Mouse (Mus musculus) embryonic facial prominence, embryonic 12.5 days (tissue): ENCODE measurements around the gene Map4k5. TPM values are rescaled to one million over a fixed set of nuclear protein-coding genes. Genes with fewer than 3 reads are reported as not detected.
A peak's percentile ranks its signal among the peaks of the same experiment; 100 is the strongest.

Source experiments
- ATAC-seq: fragments of 200-750 bp; cut with Nextera tagmentation; 2 replicates; pipeline ENCODE4 v1.8.0; 2017; ENCODE audit not compliant: insufficient number of reproducible peaks, insufficient read depth, low FRiP score, low TSS enrichment
- H3K27ac ChIP-seq: fragments of 300-500 bp; sonication (generic); 2 replicates; pipeline ENCODE4 v1.5.1; 2016; ENCODE audit warnings: mild to moderate bottlenecking
- H3K27me3 ChIP-seq: fragments of 300-500 bp; sonication (generic); 2 replicates; pipeline ENCODE4 v1.6.1; 2016; ENCODE audit warnings: mild to moderate bottlenecking, moderate library complexity
- H3K36me3 ChIP-seq: fragments of 300-500 bp; sonication (generic); 2 replicates; pipeline ENCODE4 v1.6.1; 2016; ENCODE audit warnings: mild to moderate bottlenecking
- H3K4me1 ChIP-seq: fragments of 300-500 bp; sonication (generic); 2 replicates; pipeline ENCODE4 v1.6.1; 2016
- H3K4me2 ChIP-seq: fragments of 300-500 bp; sonication (generic); replicated peaks from 2 replicates; pipeline ENCODE4 v1.6.1; 2016; ENCODE audit warnings: mild to moderate bottlenecking, moderate library complexity
- H3K4me3 ChIP-seq: fragments of 300-500 bp; sonication (generic); 2 replicates; pipeline ENCODE4 v1.5.1; 2016; ENCODE audit warnings: mild to moderate bottlenecking
- H3K9ac ChIP-seq: fragments of 300-500 bp; sonication (generic); 2 replicates; pipeline ENCODE4 v1.6.1; 2016; ENCODE audit warnings: mild to moderate bottlenecking, moderate library complexity
- H3K9me3 ChIP-seq: fragments of 300-500 bp; sonication (generic); 2 replicates; pipeline ENCODE4 v1.6.1; 2016; ENCODE audit warnings: mild to moderate bottlenecking, moderate library complexity
- WGBS: fragments of 180-500 bp; shearing (Covaris S2); methylation state at CpG from one replicate; pipeline ENCODE4 v1.1.7; 2016; 5-methylcytosine and 5-hydroxymethylcytosine counted together
- polyA plus RNA-seq: library from polyadenylated mRNA; unstranded; fragments of >200 nt; fragmentation: Nextera tagmentation; extraction: Ambion mirVana; gene quantifications from 2 replicates; pipeline ENCODE4 v1.2.1, GENCODE M21; 2016

The Map4k5 gene
- polyA plus RNA-seq: 48.7 and 49.2 TPM in 2 replicates

DNA sequence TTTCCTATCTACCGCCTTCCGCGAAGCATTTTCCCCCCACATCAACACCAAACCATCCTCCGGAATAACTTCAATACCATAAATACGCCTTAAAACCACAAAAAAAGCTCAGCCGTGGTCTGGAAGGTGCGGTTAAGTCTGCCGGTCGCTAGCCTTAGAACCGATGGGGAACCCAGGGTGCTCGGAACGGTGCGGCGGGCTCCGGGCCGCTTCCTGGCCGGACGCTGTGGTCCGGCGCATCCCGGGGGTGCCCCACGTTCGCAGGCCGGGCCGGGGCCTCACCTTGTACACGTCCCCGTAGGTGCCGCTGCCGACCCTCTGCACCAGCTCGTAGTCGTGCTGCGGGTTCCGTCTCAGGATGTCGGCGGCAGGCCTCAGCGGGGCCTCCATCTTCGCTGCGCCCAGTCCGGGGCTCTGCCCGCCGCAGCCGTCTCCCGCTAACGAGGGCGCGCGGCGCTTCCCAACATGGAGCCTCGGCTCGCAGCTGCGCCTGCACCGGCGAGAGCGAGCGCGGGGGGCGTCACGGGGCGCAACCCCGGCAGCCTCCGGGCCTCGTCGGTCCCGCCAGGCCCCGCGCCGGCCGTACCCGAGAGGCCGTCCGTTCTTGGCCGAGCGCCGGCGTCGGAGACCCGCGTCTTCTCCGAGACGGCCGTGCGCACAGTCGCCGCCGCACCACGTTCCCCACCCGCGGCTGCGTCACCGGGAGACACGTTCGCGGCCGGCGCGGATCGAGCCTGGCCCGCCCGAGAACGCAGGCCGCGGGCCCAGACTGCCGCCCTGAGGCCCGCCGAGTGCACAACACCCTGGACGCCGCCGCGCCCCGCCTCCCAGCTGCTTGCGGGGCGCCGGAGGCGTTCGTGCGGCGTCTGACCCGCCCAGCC lies at the start of gene Map4k5, which contains the start of gene Atl1:
Map4k5 (minus strand) TSS at position 830 of the 881 bp plus-strand sequence.
Atl1 (plus strand) TSS at position 244 of the 881 bp plus-strand sequence.
- WGBS: under 1% methylated on average over 114 of the region's 118 CpGs

DNA sequence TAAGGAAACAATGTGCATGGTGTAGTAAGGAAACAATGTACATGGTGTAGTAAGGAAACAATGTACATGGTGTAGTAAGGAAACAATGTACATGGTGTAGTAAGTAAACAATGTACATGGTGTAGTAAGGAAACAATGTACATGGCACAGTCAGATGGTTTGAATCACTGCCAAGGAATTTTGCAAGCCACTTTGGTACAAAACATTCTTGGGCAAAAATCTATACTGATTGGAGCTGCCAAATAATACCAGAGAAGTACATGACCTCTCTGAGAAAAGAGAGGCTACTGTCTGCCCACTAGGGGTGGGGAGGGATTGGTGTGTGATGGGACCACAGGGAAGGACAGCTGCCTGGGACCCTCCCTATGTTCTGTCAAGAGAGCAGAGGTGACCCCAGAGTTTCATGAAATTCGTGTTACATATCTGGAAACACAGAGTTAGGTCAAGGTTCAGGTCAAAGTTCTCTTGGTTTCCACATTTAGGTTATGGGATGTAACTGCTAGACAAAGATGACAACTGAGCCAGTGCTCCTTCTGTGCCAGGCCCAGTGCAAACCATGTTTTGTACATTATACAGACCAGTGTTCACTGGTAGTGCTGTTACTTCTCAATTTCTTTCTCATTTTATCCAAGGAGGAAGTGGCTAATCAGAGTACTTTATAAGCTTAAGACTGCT lies 48.8 kb upstream of the Map4k5 start:
- Histone ChIP-seq H3K4me2 (no peak overlapping the region), H3K27ac (no peak overlapping the region), H3K4me1 (no peaks in the 10 kb centered on the region), H3K36me3 (peaks cover 3% of the 10 kb centered on the region), H3K27me3 (no peaks in the 10 kb centered on the region), H3K9me3 (no peaks in the 10 kb centered on the region), H3K4me3 (no peak overlapping the region), H3K9ac (no peak overlapping the region)
- WGBS: 45% methylated on average over 1 of the region's 1 CpGs
- ATAC-seq: no peak

More for the DNA sequence above, at the start of gene Map4k5, which contains the start of gene Atl1:
- H3K27ac ChIP-seq: peak within 1 kb of the TSS; percentile 94
- H3K9me3 ChIP-seq: no peaks in the 10 kb centered on the region
- peaks cover 23% of the 10 kb centered on the region for H3K4me1 ChIP-seq
- 0 out of 2 replicates have a peak, but pooled peaks cover 5% of the 10 kb centered on the region for H3K36me3 ChIP-seq
- ATAC-seq: peak; percentile 95
- H3K27me3 ChIP-seq: no peaks in the 10 kb centered on the region
- H3K4me2 ChIP-seq: peak within 1 kb of the TSS; percentile 69
- H3K4me3 ChIP-seq: peak within 1 kb of the TSS; percentile 87
- peak within 1 kb of the TSS; percentile 95 for H3K9ac ChIP-seq

DNA sequence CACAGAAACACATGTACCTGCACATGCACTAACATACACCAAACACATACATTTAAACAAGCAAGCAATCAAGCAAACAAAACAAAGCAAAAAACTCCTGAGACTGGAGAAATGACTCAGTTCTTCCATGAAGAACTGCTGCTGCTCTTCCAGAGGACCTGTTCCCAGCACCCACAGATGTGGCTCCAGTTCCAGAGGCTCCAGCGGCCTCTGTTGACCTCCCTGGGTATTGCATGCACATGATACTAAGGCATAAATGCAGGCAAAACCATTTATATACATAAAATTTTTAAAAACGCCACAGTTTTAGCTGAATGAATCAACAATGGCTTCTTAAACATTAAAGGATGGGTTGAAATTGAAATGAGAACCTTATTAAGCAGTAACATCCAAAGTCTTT lies 46.3 kb upstream of the Map4k5 start:
- no peak overlapping the region for H3K27ac ChIP-seq
- H3K4me1 ChIP-seq: no peaks in the 10 kb centered on the region
- H3K27me3 ChIP-seq: no peaks in the 10 kb centered on the region
- WGBS: 57% methylated on average over 2 of the region's 2 CpGs
- no peak for ATAC-seq
- H3K4me3 ChIP-seq: no peak overlapping the region
- no peak overlapping the region for H3K4me2 ChIP-seq
- no peak overlapping the region for H3K9ac ChIP-seq
- H3K36me3 ChIP-seq: peaks cover 3% of the 10 kb centered on the region
- H3K9me3 ChIP-seq: no peaks in the 10 kb centered on the region

DNA sequence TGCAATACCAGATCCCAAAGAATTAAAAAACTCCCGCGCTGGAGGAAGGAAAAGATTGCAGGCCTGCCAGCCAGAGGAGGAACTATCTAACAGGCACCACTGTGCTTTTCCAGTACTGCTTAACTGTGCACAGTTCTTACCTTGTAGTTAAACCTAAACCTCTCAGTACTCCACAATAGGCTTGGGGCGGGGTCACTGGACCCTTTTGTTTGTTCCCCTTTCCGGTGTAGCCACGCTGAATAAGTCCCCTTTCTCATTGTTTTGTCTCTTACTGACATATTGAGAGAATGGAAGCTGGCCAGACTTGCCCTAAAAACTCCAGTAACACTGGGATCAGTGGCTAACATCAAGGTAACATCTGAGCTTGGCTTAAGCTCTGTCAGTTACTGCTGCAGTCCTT lies 44.7 kb upstream of the Map4k5 start:
- Histone ChIP-seq H3K27me3 (no peaks in the 10 kb centered on the region), H3K4me1 (no peaks in the 10 kb centered on the region), H3K27ac (no peak overlapping the region), H3K4me3 (no peak overlapping the region), H3K9me3 (no peaks in the 10 kb centered on the region), H3K9ac (no peak overlapping the region), H3K4me2 (no peak overlapping the region), H3K36me3 (peaks cover 3% of the 10 kb centered on the region)
- 78% methylated on average over 5 of the region's 5 CpGs for WGBS
- no peak for ATAC-seq

DNA sequence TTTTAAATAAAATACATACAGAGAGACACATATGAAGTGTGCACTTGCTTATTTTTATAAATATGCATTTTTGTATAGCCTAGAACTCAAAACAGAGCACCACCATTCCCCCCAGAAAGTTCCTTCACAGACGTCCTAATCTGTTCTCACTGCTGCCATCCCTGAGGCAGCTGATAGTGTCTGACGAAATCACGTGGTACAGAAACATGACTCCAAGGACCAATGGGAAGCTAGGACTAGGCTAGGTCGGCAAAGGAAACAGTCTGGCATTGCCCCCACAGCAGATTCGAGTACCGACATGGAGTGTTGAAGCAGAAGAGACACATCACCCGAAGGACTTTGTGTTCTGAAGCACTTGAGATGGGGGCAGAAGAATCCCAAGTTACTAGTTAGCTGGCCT lies 33.7 kb upstream of the Map4k5 start:
- ATAC-seq: no peak
- Histone ChIP-seq H3K27ac (no peak overlapping the region), H3K4me2 (no peak overlapping the region), H3K27me3 (no peaks in the 10 kb centered on the region), H3K9ac (no peak overlapping the region), H3K36me3 (no peaks in the 10 kb centered on the region), H3K4me1 (no peaks in the 10 kb centered on the region), H3K9me3 (no peaks in the 10 kb centered on the region), H3K4me3 (no peak overlapping the region)
- 52% methylated on average over 7 of the region's 7 CpGs for WGBS

DNA sequence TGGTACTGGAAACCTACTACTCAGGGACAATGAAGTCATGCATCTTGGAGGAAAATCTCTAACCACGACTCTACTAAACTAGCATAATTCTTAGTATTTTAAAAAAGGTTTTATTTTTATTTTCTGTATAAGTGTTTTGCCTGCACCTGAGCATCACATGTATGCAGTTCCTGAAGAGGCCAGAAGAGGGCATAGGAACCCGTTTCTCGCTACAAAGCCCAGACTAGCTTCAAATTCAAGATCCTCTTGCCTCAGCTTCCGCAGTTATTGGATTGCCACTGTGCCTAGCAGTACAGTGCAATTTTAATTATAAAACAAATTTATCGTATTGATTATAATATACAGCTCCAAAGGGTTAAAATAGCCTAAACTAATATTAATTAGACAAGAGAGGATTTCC lies 31.0 kb upstream of the Map4k5 start:
- no peaks in the 10 kb centered on the region for H3K27me3 ChIP-seq
- no peaks in the 10 kb centered on the region for H3K4me1 ChIP-seq
- no peak overlapping the region for H3K4me2 ChIP-seq
- no peaks in the 10 kb centered on the region for H3K36me3 ChIP-seq
- whole genome bisulfite sequencing: 11% methylated on average over 5 of the region's 5 CpGs
- no peak overlapping the region for H3K9ac ChIP-seq
- H3K27ac ChIP-seq: no peak overlapping the region
- no peaks in the 10 kb centered on the region for H3K9me3 ChIP-seq
- no peak for ATAC-seq
- H3K4me3 ChIP-seq: no peak overlapping the region

DNA sequence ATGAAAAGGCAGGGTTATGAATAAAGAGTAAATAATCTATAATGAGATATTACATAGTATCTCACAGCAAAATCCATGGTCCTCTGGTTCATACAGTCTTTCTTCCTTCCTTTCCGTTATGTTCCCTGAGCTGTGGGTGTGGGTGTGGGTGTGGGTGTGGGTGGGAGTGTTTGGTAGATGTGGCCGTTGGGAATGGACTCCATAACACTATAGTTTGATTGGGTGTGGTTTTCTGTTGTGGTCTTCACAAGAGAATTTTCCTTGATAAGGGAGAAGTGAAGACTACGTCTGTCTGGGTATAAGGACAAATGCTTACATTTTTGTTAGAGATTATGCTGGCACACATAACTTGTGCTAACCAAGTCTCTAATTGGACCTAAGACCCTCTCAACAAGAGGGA lies 30.6 kb upstream of the Map4k5 start:
- ATAC-seq: no peak
- Histone ChIP-seq H3K9me3 (no peaks in the 10 kb centered on the region), H3K27me3 (no peaks in the 10 kb centered on the region), H3K4me3 (no peak overlapping the region), H3K27ac (no peak overlapping the region), H3K9ac (no peak overlapping the region), H3K36me3 (no peaks in the 10 kb centered on the region), H3K4me1 (no peaks in the 10 kb centered on the region), H3K4me2 (no peak overlapping the region)
- WGBS: 64% methylated on average over 3 of the region's 3 CpGs

DNA sequence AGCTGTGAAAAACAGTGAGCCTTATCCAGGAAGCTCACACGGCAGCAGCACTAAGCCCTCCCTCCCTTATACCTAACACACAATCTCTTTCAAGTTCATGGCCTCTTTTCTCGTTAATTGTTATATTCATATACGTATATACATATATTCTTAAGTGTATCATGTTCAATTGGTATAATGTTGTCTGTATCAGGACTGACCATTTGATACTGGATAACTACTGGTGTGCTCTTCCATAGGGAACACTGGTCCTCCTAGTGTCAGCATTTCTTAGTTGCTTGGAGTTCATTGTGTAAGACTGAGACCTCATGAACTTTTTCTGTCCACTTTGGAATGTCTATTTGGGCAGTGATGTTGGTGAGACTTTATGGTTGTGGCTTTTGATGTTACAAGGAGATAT lies 30.1 kb upstream of the Map4k5 start:
- Histone ChIP-seq H3K4me2 (no peak overlapping the region), H3K4me3 (no peak overlapping the region)
- WGBS: 73% methylated on average over 3 of the region's 3 CpGs

DNA sequence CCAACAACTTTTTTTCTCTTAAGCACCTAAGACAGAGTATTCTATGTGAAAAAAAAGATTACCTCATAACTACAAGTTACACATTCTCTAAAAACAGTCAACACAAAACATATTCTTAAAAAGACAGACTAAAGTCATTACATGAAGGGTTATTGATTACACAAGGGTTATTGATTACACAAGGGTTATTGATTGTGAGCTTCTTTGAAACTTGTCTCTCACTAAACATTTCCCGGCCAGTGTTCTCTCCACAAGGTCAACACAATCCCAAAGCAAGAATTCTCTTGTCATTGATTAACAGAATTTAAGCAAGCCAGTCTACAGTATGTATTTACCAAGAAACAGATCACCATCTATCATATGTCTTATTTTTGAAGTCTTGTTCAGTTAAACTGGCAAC lies 29.1 kb upstream of the Map4k5 start:
- no peak overlapping the region for H3K9ac ChIP-seq
- H3K27me3 ChIP-seq: no peaks in the 10 kb centered on the region
- no peaks in the 10 kb centered on the region for H3K9me3 ChIP-seq
- no peak for ATAC-seq
- H3K4me2 ChIP-seq: no peak overlapping the region
- no peak overlapping the region for H3K27ac ChIP-seq
- 87% methylated on average over 1 of the region's 1 CpGs for WGBS
- H3K4me3 ChIP-seq: no peak overlapping the region
- no peaks in the 10 kb centered on the region for H3K4me1 ChIP-seq
- H3K36me3 ChIP-seq: no peaks in the 10 kb centered on the region

More for the DNA sequence above, 30.1 kb upstream of the Map4k5 start:
- no peaks in the 10 kb centered on the region for H3K36me3 ChIP-seq
- no peaks in the 10 kb centered on the region for H3K9me3 ChIP-seq
- H3K9ac ChIP-seq: no peak overlapping the region
- no peak for ATAC-seq
- H3K27ac ChIP-seq: no peak overlapping the region
- no peaks in the 10 kb centered on the region for H3K4me1 ChIP-seq
- H3K27me3 ChIP-seq: no peaks in the 10 kb centered on the region

DNA sequence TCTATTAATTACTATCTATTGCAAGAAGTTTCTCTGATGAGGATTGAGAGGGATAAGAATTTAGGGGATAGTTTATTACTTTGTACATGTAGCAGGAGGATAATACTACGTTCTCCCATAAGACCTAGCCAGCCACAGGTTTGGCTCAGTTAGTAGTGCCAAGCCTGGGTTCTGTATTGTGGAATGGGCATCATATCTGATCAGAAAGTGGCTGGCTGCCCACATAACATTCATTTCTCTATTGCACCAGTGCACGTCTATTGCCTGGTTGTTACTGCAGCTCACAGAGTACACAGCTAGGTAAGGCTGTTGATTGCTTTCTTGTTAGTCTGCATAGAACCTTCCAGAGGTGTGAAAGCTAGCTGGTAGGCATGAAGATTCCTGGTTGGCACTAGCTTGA lies 24.9 kb upstream of the Map4k5 start:
- no peaks in the 10 kb centered on the region for H3K36me3 ChIP-seq
- no peaks in the 10 kb centered on the region for H3K27me3 ChIP-seq
- no peak overlapping the region for H3K9ac ChIP-seq
- H3K4me2 ChIP-seq: no peak overlapping the region
- no peaks in the 10 kb centered on the region for H3K4me1 ChIP-seq
- ATAC-seq: no peak
- H3K9me3 ChIP-seq: no peaks in the 10 kb centered on the region
- H3K4me3 ChIP-seq: no peak overlapping the region
- WGBS: 83% methylated on average over 2 of the region's 2 CpGs
- H3K27ac ChIP-seq: no peak overlapping the region

DNA sequence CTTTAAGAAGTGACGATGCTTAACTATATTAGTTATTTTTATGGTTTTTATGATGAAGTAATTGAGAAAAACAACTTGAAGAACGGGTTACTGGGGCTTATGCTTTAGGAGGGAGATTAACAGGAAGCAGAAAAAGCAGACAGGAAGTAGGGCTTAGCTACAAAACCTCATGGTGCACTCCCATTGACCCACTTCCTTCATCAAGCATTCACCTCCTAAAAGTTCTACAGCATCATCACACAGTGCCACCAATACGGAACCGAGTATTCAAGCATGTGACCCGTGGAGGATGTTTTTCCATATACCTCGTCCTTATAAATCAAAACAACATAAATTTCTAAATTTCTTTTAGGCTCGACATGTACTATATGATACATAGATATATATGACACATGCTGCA lies 19.7 kb upstream of the Map4k5 start:
- no peak for ATAC-seq
- 83% methylated on average over 7 of the region's 7 CpGs for WGBS

DNA sequence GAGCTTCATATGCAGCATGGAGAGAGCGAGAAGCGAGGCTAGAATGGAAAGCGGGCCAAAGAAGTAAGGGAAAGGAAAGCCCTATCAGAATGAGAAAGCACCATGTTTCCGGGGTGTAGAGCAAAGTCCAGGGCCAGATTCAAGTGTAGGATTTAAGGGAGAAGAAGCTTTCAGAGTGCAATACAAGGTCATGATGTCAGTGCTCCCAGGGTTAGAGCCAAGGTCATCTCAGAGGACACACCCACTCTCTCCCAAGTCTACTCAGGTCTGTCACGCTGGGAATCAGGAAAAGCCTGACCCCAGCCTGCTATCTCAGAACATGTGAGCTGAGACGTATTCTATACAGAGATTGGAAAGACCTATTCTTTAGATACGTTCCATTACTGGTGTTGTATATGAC lies 18.9 kb upstream of the Map4k5 start:
- H3K4me2 ChIP-seq: no peak overlapping the region
- H3K27me3 ChIP-seq: no peaks in the 10 kb centered on the region
- H3K9me3 ChIP-seq: no peaks in the 10 kb centered on the region
- peaks cover 14% of the 10 kb centered on the region for H3K4me1 ChIP-seq
- no peaks in the 10 kb centered on the region for H3K36me3 ChIP-seq
- H3K9ac ChIP-seq: no peak overlapping the region
- H3K4me3 ChIP-seq: no peak overlapping the region
- ATAC-seq: no peak
- 85% methylated on average over 7 of the region's 7 CpGs for WGBS
- no peak overlapping the region for H3K27ac ChIP-seq

More for the DNA sequence above, 19.7 kb upstream of the Map4k5 start:
- Histone ChIP-seq H3K4me3 (no peak overlapping the region), H3K36me3 (no peaks in the 10 kb centered on the region), H3K27me3 (no peaks in the 10 kb centered on the region), H3K4me1 (peaks cover 10% of the 10 kb centered on the region), H3K9me3 (no peaks in the 10 kb centered on the region), H3K27ac (no peak overlapping the region), H3K9ac (no peak overlapping the region), H3K4me2 (no peak overlapping the region)
